Mouse (Mus musculus): ENCODE results near the gene Slc18a3. TPM values are rescaled to one million over a fixed set of nuclear protein-coding genes. Genes with fewer than 3 reads are reported as not detected.
A peak's percentile ranks its signal among the peaks of the same experiment; 100 is the strongest.

Gene Slc18a3
- 0.27 TPM in 1 of 2 replicates, not detected in the other for polyA plus RNA-seq (2011; ENCODE audit: insufficient read depth, insufficient read length, low read depth, missing spikeins)

DNA sequence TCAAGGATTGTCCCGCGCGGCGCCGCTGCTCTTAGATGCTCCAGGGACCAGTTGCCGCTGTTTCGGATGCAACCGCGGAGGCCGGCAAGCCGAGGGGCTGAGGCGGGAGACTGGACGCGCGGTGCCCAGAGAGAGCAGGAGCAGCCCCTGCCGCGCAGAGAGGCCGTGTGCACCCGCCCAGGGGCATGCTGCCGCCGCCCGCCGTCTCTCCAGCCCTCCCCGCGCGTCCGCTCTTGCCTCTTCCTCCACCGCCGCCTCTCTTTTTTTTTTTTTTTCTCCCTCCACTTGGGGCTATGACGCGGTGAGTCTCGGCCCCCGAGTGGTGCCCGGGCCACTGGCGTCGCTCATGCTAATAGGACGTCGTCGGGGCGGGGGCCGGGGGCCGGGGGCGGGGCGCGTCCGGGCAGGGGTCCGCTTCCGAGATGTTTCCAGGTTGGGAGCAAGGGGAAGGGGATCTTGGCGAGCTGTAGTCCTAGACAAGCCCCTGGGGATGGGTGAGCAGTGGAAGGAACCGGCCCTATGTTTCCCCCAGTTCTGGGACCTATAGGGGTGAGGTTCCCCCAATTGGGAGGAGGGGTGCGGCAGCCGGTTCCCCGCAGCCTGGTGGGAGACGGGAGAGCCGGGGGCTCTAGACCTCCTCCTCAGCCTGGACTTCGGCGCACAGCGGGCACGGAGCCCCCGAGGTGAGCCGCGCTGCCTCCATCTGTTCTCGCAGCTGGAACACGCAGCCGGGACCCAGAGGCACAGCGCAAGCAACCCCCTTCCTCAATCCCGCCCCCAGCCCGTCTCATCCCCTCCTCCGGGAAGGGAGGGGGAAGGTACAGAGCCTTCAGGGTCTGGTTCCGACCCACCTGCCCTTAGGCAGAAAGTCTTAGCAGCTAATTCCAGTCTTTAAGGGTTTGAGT, at the start of gene Slc18a3:
Slc18a3 (minus strand) TSS at position 250 of the 905 bp plus-strand sequence.
- H3K9me3 ChIP-seq (replicated peaks; ENCODE audit: control insufficient read depth, insufficient read depth, low read length, poor library complexity, severe bottlenecking), result no peaks in the 10 kb centered on the region
- H3K27me3 ChIP-seq (ENCODE audit: control insufficient read depth, insufficient read depth, low read length, poor library complexity, severe bottlenecking), result peaks cover 16% of the 10 kb centered on the region
- no peak within 1 kb of the TSS for H3K27ac ChIP-seq (ENCODE audit: insufficient read depth, low read length)
- H3K4me1 ChIP-seq (ENCODE audit: control insufficient read depth, insufficient read depth, low read length), result peaks cover 3% of the 10 kb centered on the region
- H3K36me3 ChIP-seq (ENCODE audit: control insufficient read depth, insufficient read depth, low read length, poor library complexity, severe bottlenecking), result no peaks in the 10 kb centered on the region
- H3K9ac ChIP-seq (ENCODE audit: low read depth, poor library complexity, severe bottlenecking), result peak within 1 kb of the TSS; percentile 73
- TF ChIP-seq EP300 (IDR thresholded peaks at IDR 0.05; ENCODE audit: insufficient read depth, low read depth, low read length), result no peak
- no peak for TF ChIP-seq POLR2A (IDR thresholded peaks at IDR 0.05; ENCODE audit: insufficient read depth, low read length)
- TF ChIP-seq CTCF (IDR thresholded peaks at IDR 0.05; ENCODE audit: low read depth, low read length), result no peak
- H3K4me3 ChIP-seq (ENCODE audit: low read depth, low read length), result peak within 1 kb of the TSS; percentile 37

GRCm38 (mm10) chr14:32513336-32514032, 48.8 kb upstream of the Slc18a3 start, which contains the start of gene Ercc6:
TSS of gene Ercc6 (plus strand) at chr14:32513521.
- no peak for TF ChIP-seq POLR2A (IDR thresholded peaks at IDR 0.05; ENCODE audit: insufficient read depth, low read length)
- TF ChIP-seq EP300 (IDR thresholded peaks at IDR 0.05; ENCODE audit: insufficient read depth, low read depth, low read length), result no peak
- no peak for TF ChIP-seq CTCF (IDR thresholded peaks at IDR 0.05; ENCODE audit: low read depth, low read length)
- no peaks in the 10 kb centered on the region for H3K36me3 ChIP-seq (ENCODE audit: control insufficient read depth, insufficient read depth, low read length, poor library complexity, severe bottlenecking)
- H3K9ac ChIP-seq (ENCODE audit: low read depth, poor library complexity, severe bottlenecking), result peak within 1 kb of the TSS; percentile 52
- peak within 1 kb of the TSS; percentile 85 for H3K4me3 ChIP-seq (ENCODE audit: low read depth, low read length)
- no peaks in the 10 kb centered on the region for H3K9me3 ChIP-seq (replicated peaks; ENCODE audit: control insufficient read depth, insufficient read depth, low read length, poor library complexity, severe bottlenecking)
- no peaks in the 10 kb centered on the region for H3K27me3 ChIP-seq (ENCODE audit: control insufficient read depth, insufficient read depth, low read length, poor library complexity, severe bottlenecking)
- no peaks in the 10 kb centered on the region for H3K4me1 ChIP-seq (ENCODE audit: control insufficient read depth, insufficient read depth, low read length)
- H3K27ac ChIP-seq (ENCODE audit: insufficient read depth, low read length), result no peak within 1 kb of the TSS

DNA sequence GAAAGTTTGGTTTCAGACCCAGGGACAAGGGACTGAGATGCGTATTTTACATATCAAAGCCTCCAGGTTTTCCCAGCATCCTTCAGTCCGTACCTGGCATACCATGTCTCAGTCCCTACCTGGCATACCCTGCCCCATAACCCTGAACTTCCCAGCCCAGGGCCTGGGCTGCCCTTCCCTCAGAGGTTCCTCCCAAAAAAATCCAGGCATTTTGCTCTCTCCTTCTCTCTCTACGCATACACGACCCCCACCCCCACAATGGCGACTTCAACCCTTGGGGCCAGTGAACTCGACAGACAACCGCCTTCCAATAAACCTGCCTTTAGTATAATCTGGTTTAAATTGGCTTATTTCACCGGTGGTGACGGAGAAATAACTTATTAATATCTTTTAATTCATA, 48.3 kb upstream of the Slc18a3 start:
- Histone ChIP-seq H3K9ac (ENCODE audit: low read depth, poor library complexity, severe bottlenecking) (no peak overlapping the region), H3K27me3 (ENCODE audit: control insufficient read depth, insufficient read depth, low read length, poor library complexity, severe bottlenecking) (no peaks in the 10 kb centered on the region), H3K9me3 (replicated peaks; ENCODE audit: control insufficient read depth, insufficient read depth, low read length, poor library complexity, severe bottlenecking) (no peaks in the 10 kb centered on the region), H3K4me1 (ENCODE audit: control insufficient read depth, insufficient read depth, low read length) (no peaks in the 10 kb centered on the region), H3K4me3 (ENCODE audit: low read depth, low read length) (no peak overlapping the region), H3K27ac (ENCODE audit: insufficient read depth, low read length) (no peak overlapping the region), H3K36me3 (ENCODE audit: control insufficient read depth, insufficient read depth, low read length, poor library complexity, severe bottlenecking) (no peaks in the 10 kb centered on the region)
- no peak for TF ChIP-seq CTCF (IDR thresholded peaks at IDR 0.05; ENCODE audit: low read depth, low read length)

DNA sequence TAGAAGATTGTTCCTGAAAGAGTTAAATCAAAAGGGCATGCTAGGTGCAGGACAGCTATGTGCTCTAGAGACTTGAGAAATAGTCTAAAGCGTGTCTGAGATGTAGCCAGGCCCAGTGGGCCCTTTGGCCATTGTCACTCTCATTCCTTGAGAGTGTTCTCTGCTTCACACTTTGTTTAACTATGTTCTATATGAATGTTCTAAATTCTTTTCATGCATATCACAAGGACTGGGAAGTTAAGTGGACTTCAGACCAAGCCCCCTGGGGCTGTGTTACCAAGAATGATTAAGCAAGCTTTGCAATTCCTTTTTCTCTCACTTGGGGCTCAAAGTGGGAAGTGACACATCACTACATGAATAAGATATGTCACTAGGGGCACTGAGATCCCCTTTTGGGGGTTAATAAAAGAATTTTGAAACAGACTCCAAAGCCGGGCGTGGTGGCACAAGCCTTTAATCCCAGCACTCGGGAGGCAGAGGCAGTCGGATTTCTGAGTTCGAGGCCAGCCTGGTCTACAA, 44.9 kb upstream of the Slc18a3 start:
- Histone ChIP-seq H3K4me1 (ENCODE audit: control insufficient read depth, insufficient read depth, low read length) (no peaks in the 10 kb centered on the region), H3K27me3 (ENCODE audit: control insufficient read depth, insufficient read depth, low read length, poor library complexity, severe bottlenecking) (no peaks in the 10 kb centered on the region), H3K36me3 (ENCODE audit: control insufficient read depth, insufficient read depth, low read length, poor library complexity, severe bottlenecking) (no peaks in the 10 kb centered on the region), H3K9ac (ENCODE audit: low read depth, poor library complexity, severe bottlenecking) (no peak overlapping the region), H3K27ac (ENCODE audit: insufficient read depth, low read length) (no peak overlapping the region), H3K9me3 (replicated peaks; ENCODE audit: control insufficient read depth, insufficient read depth, low read length, poor library complexity, severe bottlenecking) (no peaks in the 10 kb centered on the region; the same call in 1 of the 2 replicates), H3K4me3 (ENCODE audit: low read depth, low read length) (no peak overlapping the region)
- TF ChIP-seq CTCF (IDR thresholded peaks at IDR 0.05; ENCODE audit: low read depth, low read length) (no peak), EP300 (IDR thresholded peaks at IDR 0.05; ENCODE audit: insufficient read depth, low read depth, low read length) (no peak), POLR2A (IDR thresholded peaks at IDR 0.05; ENCODE audit: insufficient read depth, low read length) (no peak)

DNA sequence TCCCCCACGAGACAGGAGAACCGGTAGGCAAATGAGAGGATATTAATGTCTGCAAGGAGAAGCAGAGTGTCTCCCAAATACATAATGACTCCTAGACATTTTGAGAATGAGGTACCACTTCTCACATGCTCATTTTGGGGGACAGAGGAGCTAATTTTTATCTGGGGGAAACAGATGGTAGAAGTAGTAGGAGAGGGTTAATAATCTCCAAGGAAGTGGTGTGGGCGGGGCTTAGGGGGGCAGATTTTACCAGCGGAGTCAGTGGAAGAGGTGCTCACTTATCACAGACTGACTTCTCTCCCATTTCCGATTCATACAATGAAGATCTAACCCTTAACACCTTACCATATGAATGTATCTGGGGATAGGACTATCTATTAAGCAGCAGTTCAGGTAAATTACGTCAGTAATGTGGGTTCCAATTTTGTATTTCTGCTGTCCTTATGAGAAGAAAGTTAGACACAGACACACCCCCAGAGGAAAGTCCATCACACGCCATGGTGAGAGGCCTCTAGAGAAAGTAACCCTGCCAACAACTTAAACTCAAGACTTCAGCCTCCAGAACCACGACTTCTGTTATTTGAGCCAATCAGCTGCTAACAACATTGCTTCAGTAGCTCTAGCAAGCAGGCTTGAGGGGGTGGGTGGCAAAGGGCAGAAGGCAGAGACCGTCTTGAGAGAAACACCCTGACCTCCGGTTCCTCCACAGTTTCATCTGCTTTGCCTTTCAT, 43.6 kb upstream of the Slc18a3 start:
- Histone ChIP-seq H3K4me1 (ENCODE audit: control insufficient read depth, insufficient read depth, low read length) (no peaks in the 10 kb centered on the region), H3K9ac (ENCODE audit: low read depth, poor library complexity, severe bottlenecking) (no peak overlapping the region), H3K9me3 (replicated peaks; ENCODE audit: control insufficient read depth, insufficient read depth, low read length, poor library complexity, severe bottlenecking) (no peaks in the 10 kb centered on the region; the same call in 1 of the 2 replicates), H3K27me3 (ENCODE audit: control insufficient read depth, insufficient read depth, low read length, poor library complexity, severe bottlenecking) (no peaks in the 10 kb centered on the region), H3K4me3 (ENCODE audit: low read depth, low read length) (no peak overlapping the region), H3K27ac (ENCODE audit: insufficient read depth, low read length) (no peak overlapping the region), H3K36me3 (ENCODE audit: control insufficient read depth, insufficient read depth, low read length, poor library complexity, severe bottlenecking) (no peaks in the 10 kb centered on the region)
- TF ChIP-seq CTCF (IDR thresholded peaks at IDR 0.05; ENCODE audit: low read depth, low read length), result no peak
- TF ChIP-seq EP300 (IDR thresholded peaks at IDR 0.05; ENCODE audit: insufficient read depth, low read depth, low read length), result no peak
- no peak for TF ChIP-seq POLR2A (IDR thresholded peaks at IDR 0.05; ENCODE audit: insufficient read depth, low read length)

All from ES-Bruce4 (cell line).